Mouse (Mus musculus): Measurements from ENCODE around the gene Mtf2. TPM values are rescaled to one million over a fixed set of nuclear protein-coding genes. Genes with fewer than 3 reads are reported as not detected.
A peak's percentile ranks its signal among the peaks of the same experiment; 100 is the strongest.
"Not testable (repeated sequence)": the region's sequence is repeated elsewhere in the genome, so short reads cannot be mapped to it uniquely, and the experiment has no call there.

The Mtf2 gene
- 151 and 155 TPM in 2 replicates for polyA plus RNA-seq (2014; fragmentation: Nextera tagmentation; extraction: Ambion mirVana)

- WGBS, result under 1% methylated on average over 59 of the region's 59 CpGs
- peaks cover 5% of the 10 kb centered on the region for H3K36me3 ChIP-seq (ENCODE audit: control insufficient read depth, insufficient read depth, low read length)
Observed at GRCm38 (mm10) chr5:108065465-108066411, at the start of gene Mtf2. Mtf2 (plus strand) TSS chr5:108065674.

GRCm38 (mm10) chr5:108017232-108017631, 48.2 kb upstream of the Mtf2 start:
- H3K27ac ChIP-seq (ENCODE audit: low read depth, low read length), result no peak overlapping the region
- no peak for ATAC-seq (ENCODE audit: low FRiP score)
- no peak for DNase-seq (ENCODE audit: low spot score)
- H3K36me3 ChIP-seq (ENCODE audit: control insufficient read depth, insufficient read depth, low read length), result no peaks in the 10 kb centered on the region
- no peak overlapping the region for H3K9ac ChIP-seq (ENCODE audit: low read depth, low read length)
- no peak overlapping the region for H3K4me3 ChIP-seq (ENCODE audit: low read depth, low read length)
- no peak overlapping the region for H3K4me2 ChIP-seq (replicated peaks; ENCODE audit: low read depth, low read length)
- H3K9me3 ChIP-seq (ENCODE audit: control insufficient read depth, low read length), result no peaks in the 10 kb centered on the region
- WGBS, result 96% methylated on average over 2 of the region's 2 CpGs
- no peaks in the 10 kb centered on the region for H3K27me3 ChIP-seq (ENCODE audit: control insufficient read depth, insufficient read depth, low read length)
- no peaks in the 10 kb centered on the region for H3K4me1 ChIP-seq (replicated peaks; ENCODE audit: control insufficient read depth, insufficient read depth, low read length)

More at GRCm38 (mm10) chr5:108065465-108066411, at the start of gene Mtf2:
- H3K9me3 ChIP-seq (ENCODE audit: control insufficient read depth, low read length), result no peaks in the 10 kb centered on the region
- H3K4me2 ChIP-seq (replicated peaks; ENCODE audit: low read depth, low read length), result peak within 1 kb of the TSS; percentile 46
- ATAC-seq (ENCODE audit: low FRiP score), result peak; percentile 96
- DNase-seq (ENCODE audit: low spot score), result peak; percentile 98
- H3K4me3 ChIP-seq (ENCODE audit: low read depth, low read length), result peak within 1 kb of the TSS; percentile 85
- H3K9ac ChIP-seq (ENCODE audit: low read depth, low read length), result peak within 1 kb of the TSS; percentile 97
- peak within 1 kb of the TSS; percentile 91 for H3K27ac ChIP-seq (ENCODE audit: low read depth, low read length)
- H3K27me3 ChIP-seq (ENCODE audit: control insufficient read depth, insufficient read depth, low read length), result no peaks in the 10 kb centered on the region
- H3K4me1 ChIP-seq (replicated peaks; ENCODE audit: control insufficient read depth, insufficient read depth, low read length), result no peaks in the 10 kb centered on the region

GRCm38 (mm10) chr5:108019367-108019766, 46.1 kb upstream of the Mtf2 start:
- 22% methylated on average over 2 of the region's 2 CpGs for WGBS
- H3K36me3 ChIP-seq (ENCODE audit: control insufficient read depth, insufficient read depth, low read length), result no peaks in the 10 kb centered on the region
- no peaks in the 10 kb centered on the region for H3K27me3 ChIP-seq (ENCODE audit: control insufficient read depth, insufficient read depth, low read length)
- ATAC-seq (ENCODE audit: low FRiP score) (no peak), DNase-seq (ENCODE audit: low spot score) (no peak)
- no peak overlapping the region for H3K27ac ChIP-seq (ENCODE audit: low read depth, low read length)
- no peak overlapping the region for H3K4me2 ChIP-seq (replicated peaks; ENCODE audit: low read depth, low read length)
- no peaks in the 10 kb centered on the region for H3K9me3 ChIP-seq (ENCODE audit: control insufficient read depth, low read length)
- H3K9ac ChIP-seq (ENCODE audit: low read depth, low read length), result no peak overlapping the region
- no peaks in the 10 kb centered on the region for H3K4me1 ChIP-seq (replicated peaks; ENCODE audit: control insufficient read depth, insufficient read depth, low read length)
- no peak overlapping the region for H3K4me3 ChIP-seq (ENCODE audit: low read depth, low read length)

- Histone ChIP-seq H3K9ac (ENCODE audit: low read depth, low read length) (no peak overlapping the region), H3K27me3 (ENCODE audit: control insufficient read depth, insufficient read depth, low read length) (no peaks in the 10 kb centered on the region), H3K4me2 (replicated peaks; ENCODE audit: low read depth, low read length) (no peak overlapping the region), H3K4me3 (ENCODE audit: low read depth, low read length) (no peak overlapping the region), H3K36me3 (ENCODE audit: control insufficient read depth, insufficient read depth, low read length) (no peaks in the 10 kb centered on the region), H3K4me1 (replicated peaks; ENCODE audit: control insufficient read depth, insufficient read depth, low read length) (no peaks in the 10 kb centered on the region), H3K9me3 (ENCODE audit: control insufficient read depth, low read length) (no peaks in the 10 kb centered on the region), H3K27ac (ENCODE audit: low read depth, low read length) (no peak overlapping the region)
- no peak for DNase-seq (ENCODE audit: low spot score)
- 72% methylated on average over 3 of the region's 3 CpGs for WGBS
- ATAC-seq (ENCODE audit: low FRiP score), result no peak
Observed at GRCm38 (mm10) chr5:108021346-108021745, 44.1 kb upstream of the Mtf2 start.

GRCm38 (mm10) chr5:108028230-108028629, 37.2 kb upstream of the Mtf2 start:
- Histone ChIP-seq H3K9me3 (ENCODE audit: control insufficient read depth, low read length) (no peaks in the 10 kb centered on the region), H3K27ac (ENCODE audit: low read depth, low read length) (no peak overlapping the region), H3K4me3 (ENCODE audit: low read depth, low read length) (no peak overlapping the region), H3K27me3 (ENCODE audit: control insufficient read depth, insufficient read depth, low read length) (no peaks in the 10 kb centered on the region), H3K9ac (ENCODE audit: low read depth, low read length) (no peak overlapping the region), H3K4me1 (replicated peaks; ENCODE audit: control insufficient read depth, insufficient read depth, low read length) (no peaks in the 10 kb centered on the region), H3K36me3 (ENCODE audit: control insufficient read depth, insufficient read depth, low read length) (no peaks in the 10 kb centered on the region), H3K4me2 (replicated peaks; ENCODE audit: low read depth, low read length) (no peak overlapping the region)
- WGBS, result 88% methylated on average over 4 of the region's 4 CpGs
- ATAC-seq (ENCODE audit: low FRiP score), result no peak
- DNase-seq (ENCODE audit: low spot score), result no peak

GRCm38 (mm10) chr5:108028797-108029536, 36.5 kb upstream of the Mtf2 start:
- ATAC-seq (ENCODE audit: low FRiP score); H3K9ac ChIP-seq (ENCODE audit: low read depth, low read length); H3K4me1 ChIP-seq (replicated peaks; ENCODE audit: control insufficient read depth, insufficient read depth, low read length); H3K27ac ChIP-seq (ENCODE audit: low read depth, low read length); DNase-seq (ENCODE audit: low spot score); H3K4me3 ChIP-seq (ENCODE audit: low read depth, low read length); H3K27me3 ChIP-seq (ENCODE audit: control insufficient read depth, insufficient read depth, low read length); H3K36me3 ChIP-seq (ENCODE audit: control insufficient read depth, insufficient read depth, low read length); H3K4me2 ChIP-seq (replicated peaks; ENCODE audit: low read depth, low read length); H3K9me3 ChIP-seq (ENCODE audit: control insufficient read depth, low read length): not testable (repeated sequence)
- 84% methylated on average over 7 of the region's 7 CpGs for WGBS

- Histone ChIP-seq H3K4me2 (replicated peaks; ENCODE audit: low read depth, low read length) (no peak overlapping the region), H3K4me3 (ENCODE audit: low read depth, low read length) (no peak overlapping the region), H3K4me1 (replicated peaks; ENCODE audit: control insufficient read depth, insufficient read depth, low read length) (no peaks in the 10 kb centered on the region), H3K9me3 (ENCODE audit: control insufficient read depth, low read length) (no peaks in the 10 kb centered on the region), H3K36me3 (ENCODE audit: control insufficient read depth, insufficient read depth, low read length) (no peaks in the 10 kb centered on the region), H3K27me3 (ENCODE audit: control insufficient read depth, insufficient read depth, low read length) (no peaks in the 10 kb centered on the region), H3K27ac (ENCODE audit: low read depth, low read length) (no peak overlapping the region), H3K9ac (ENCODE audit: low read depth, low read length) (no peak overlapping the region)
- ATAC-seq (ENCODE audit: low FRiP score), result no peak
- no peak for DNase-seq (ENCODE audit: low spot score)
- 88% methylated on average over 2 of the region's 2 CpGs for WGBS
Observed at GRCm38 (mm10) chr5:108029968-108030367, 35.5 kb upstream of the Mtf2 start.

- H3K27ac ChIP-seq (ENCODE audit: low read depth, low read length), result no peak overlapping the region
- no peak overlapping the region for H3K4me2 ChIP-seq (replicated peaks; ENCODE audit: low read depth, low read length)
- no peaks in the 10 kb centered on the region for H3K9me3 ChIP-seq (ENCODE audit: control insufficient read depth, low read length)
- no peak overlapping the region for H3K4me3 ChIP-seq (ENCODE audit: low read depth, low read length)
- H3K27me3 ChIP-seq (ENCODE audit: control insufficient read depth, insufficient read depth, low read length), result no peaks in the 10 kb centered on the region
- DNase-seq (ENCODE audit: low spot score) (no peak), ATAC-seq (ENCODE audit: low FRiP score) (no peak)
- H3K36me3 ChIP-seq (ENCODE audit: control insufficient read depth, insufficient read depth, low read length), result no peaks in the 10 kb centered on the region
- 96% methylated on average over 4 of the region's 4 CpGs for WGBS
- H3K4me1 ChIP-seq (replicated peaks; ENCODE audit: control insufficient read depth, insufficient read depth, low read length), result no peaks in the 10 kb centered on the region
- no peak overlapping the region for H3K9ac ChIP-seq (ENCODE audit: low read depth, low read length)
Observed at GRCm38 (mm10) chr5:108031267-108031666, 34.2 kb upstream of the Mtf2 start.

Measured in hindbrain, embryonic 11.5 days (tissue).